Mouse (Mus musculus): ENCODE measurements around the gene Ndrg3.

DNA sequence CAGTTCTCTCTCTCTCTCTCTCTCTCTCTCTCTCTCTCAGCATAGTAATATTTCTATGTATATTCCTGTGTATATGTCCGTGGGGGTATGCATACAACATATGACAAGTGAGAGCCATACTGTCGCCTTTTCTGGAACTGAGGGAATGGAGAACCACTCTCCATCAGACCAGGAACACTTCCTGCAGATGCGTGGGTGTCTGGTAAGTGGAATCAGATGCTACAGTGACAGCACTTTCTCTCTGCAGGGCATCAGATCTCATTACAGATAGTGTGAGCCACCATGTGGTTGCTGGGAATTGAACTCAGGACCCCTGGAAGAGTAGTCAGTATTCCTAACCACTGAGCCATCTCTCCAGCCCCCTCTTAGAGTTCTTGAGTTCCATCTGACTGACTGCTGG lies 103.4 kb downstream of the Ndrg3 start:
- no peak for TF ChIP-seq CTCF (conservative IDR thresholded peaks at IDR 0.05 in 1 of 2, IDR thresholded peaks at IDR 0.05 in 1 of 2; ENCODE audit: low read depth in 2 of 2, low read length in 2 of 2)
- no peak for TF ChIP-seq MEF2A (IDR thresholded peaks at IDR 0.05; ENCODE audit: borderline replicate concordance, low read depth, low read length)
- TF ChIP-seq MAX (IDR thresholded peaks at IDR 0.05; ENCODE audit: low read length), result no peak
- TF ChIP-seq EP300 (IDR thresholded peaks at IDR 0.05; ENCODE audit: low read length), result no peak
- TF ChIP-seq CHD2 (IDR thresholded peaks at IDR 0.05; ENCODE audit: low read length), result no peak
